Mouse (Mus musculus): ENCODE measurements around the gene Prr3. TPM values are rescaled to one million over a fixed set of nuclear protein-coding genes. Genes with fewer than 3 reads are reported as not detected.
"Not testable (repeated sequence)": the region's sequence is repeated elsewhere in the genome, so short reads cannot be mapped to it uniquely, and the experiment has no call there.

The Prr3 gene
- 1 to 10 TPM; 2.6 to 3.9 TPM for total RNA-seq (2021)
- long read RNA-seq, experiment 1, partial matches to known transcripts: 0 of 2 reads
- long read RNA-seq, experiment 1, other reads (novel, unspliced or antisense): 2 of 2 reads
- long read RNA-seq, experiment 2, partial matches to known transcripts: 0 of 3 reads
- long read RNA-seq, experiment 2, other reads (novel, unspliced or antisense): 3 of 3 reads

- DNase-seq: peak; percentile 89
Measured at GRCm38 (mm10) chr17:35979401-35980362, at the start of gene Prr3, which contains the start of gene Gnl1. TSS of gene Prr3 (minus strand) at chr17:35980236. TSS of gene Gnl1 (plus strand) at chr17:35979851.

DNA sequence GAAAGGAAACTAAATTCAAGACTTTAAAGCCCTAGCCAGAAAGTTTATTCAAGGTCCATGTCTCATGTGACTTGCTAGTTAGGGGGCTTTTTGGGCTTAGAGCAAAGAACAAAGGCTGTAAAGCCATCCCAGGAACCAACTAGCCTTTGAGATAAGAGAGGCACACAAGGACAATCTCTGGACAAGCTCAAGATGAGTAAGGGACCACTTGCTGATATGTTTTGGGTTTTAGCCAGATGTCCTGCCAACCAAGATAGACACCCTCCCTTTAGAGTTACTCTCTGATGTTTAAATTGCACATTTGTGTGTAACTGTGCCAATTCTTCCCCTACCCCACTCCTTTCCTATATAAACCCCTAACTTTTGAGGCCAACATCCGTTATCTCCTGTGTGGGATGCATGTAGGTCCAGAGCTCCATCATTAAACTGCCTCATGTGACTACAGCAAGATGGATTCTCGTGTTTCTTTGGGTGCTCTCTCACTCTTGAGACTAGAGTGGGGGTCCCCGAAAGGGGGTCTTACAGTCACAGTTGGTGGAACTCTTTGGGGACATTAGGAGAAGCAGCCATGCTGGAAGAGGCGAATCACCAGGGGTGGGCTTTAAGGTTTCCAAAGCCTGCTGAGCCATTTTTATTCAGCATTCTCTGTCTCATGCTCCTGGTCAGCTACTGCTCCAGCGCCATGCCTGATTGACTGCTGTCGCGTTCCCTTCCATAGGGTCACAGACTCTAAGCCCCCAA is 49.0 kb upstream of the Prr3 start:
- DNase-seq: no peak

- no peak for DNase-seq
Measured at GRCm38 (mm10) chr17:36027663-36028062, 47.6 kb upstream of the Prr3 start.

GRCm38 (mm10) chr17:36025901-36026300 is 45.9 kb upstream of the Prr3 start:
- no peak for DNase-seq

DNA sequence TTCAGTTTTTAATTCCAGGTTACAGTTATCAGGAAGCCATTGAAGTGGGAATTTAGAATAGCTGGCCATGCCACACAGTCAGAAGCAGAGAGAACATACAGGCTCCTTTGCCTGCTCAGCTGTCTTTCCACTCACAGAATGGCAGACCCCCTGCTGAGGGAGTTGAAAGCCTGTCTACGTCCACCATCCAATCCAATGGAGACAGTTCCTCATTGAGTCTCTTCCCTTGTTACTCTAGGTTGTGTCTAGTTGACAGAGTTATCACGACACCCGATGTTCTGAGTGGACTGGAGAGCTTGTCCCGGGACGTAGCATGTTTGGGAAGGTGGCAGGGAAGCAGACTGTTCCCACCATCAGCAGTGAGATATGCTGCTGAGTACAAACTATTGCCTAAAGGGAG is 45.2 kb upstream of the Prr3 start:
- DNase-seq: no peak

GRCm38 (mm10) chr17:36023710-36024654 is 43.9 kb upstream of the Prr3 start:
- DNase-seq: no peak

GRCm38 (mm10) chr17:36022922-36023321 is 42.9 kb upstream of the Prr3 start:
- DNase-seq: no peak

GRCm38 (mm10) chr17:36022098-36022497 is 42.1 kb upstream of the Prr3 start:
- no peak for DNase-seq

GRCm38 (mm10) chr17:36021309-36021708 is 41.3 kb upstream of the Prr3 start:
- no peak for DNase-seq

DNA sequence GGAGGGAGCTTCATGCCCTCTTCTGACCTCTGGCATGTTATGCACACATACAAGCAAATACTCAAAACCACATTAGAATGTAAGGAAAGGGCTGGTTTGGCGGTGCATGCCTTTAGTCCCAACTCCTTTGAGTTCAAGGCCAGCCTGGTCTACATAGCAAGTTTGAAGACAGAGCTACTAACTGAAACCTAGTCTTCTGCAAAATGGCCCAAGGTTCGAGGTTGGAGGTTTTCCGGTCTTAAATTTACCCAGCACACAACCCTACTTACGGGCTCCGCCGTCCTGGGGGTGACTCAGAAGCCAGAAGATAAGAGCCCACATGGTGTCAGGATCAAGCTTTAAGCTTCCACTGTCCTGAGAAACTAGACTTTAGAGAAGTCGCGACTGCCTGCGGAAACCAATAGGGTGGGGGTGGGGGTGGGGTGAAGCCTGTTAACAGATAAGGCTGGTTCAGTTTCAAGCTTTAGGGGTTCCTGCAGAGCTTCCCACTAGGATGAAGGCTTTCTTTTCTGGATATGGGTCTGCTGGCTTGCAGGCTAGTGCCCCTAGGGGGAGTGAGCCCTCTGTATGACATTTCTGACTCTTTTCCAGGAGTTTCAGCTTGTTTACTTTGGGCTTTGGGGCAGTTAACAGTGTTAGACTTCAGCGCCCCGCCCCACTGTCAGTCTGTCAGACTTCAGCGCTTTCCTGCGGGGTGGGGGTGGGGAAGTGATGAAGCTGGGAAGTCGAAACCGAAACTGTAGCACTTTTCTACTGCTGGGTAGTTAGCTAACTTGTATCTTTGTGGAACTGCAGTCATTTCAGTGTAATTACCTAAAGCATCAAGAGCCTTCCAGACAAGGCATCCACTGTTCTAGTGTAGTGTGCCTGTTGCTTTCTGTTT is 40.4 kb upstream of the Prr3 start, which contains the start of gene H2-T24:
Gene H2-T24 (minus strand): TSS at position 370 of the 883 bp plus-strand sequence.
- peak; percentile 68 for DNase-seq

- DNase-seq: no peak
Measured at GRCm38 (mm10) chr17:36019519-36019918, 39.5 kb upstream of the Prr3 start.

DNA sequence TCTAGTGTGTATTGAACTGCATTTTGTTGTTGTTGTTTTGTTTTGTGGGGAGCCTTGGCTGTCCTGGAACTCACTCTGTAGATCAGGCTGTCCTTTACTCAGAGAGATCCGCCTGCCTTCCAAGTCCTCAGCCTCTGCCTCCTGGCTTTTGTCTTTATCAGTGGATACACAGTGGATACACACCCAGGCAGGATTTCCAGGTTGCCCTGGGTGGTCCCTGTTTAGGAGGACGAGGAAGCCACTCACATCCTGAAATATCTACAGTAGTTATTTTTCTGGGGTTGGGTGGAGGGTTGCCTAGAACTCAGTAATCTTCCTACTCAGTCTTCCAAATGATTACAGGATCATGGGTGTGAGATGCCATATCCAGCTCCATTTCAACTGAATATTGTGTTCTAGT is 38.9 kb upstream of the Prr3 start:
- DNase-seq: no peak

DNA sequence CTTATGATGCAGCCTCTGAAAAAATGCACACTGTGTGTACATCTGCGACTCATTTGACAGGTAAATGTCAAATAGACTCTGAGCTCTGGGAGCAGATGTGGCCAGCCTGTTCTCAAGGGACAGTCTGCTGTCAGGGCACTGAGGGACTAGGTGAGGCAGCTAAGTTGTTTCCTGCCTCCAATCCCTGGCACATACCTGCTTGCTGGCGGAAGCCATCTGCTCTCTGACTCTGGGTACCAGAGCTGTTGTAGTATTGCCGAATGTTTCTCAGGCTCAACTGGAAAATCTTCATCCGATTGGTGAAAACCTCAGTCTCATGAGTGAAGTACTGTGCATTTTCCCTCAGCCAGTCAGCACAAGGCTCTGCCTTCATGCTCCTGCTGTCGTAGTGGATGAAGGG is 37.0 kb upstream of the Prr3 start:
- no peak for DNase-seq

- no peak for DNase-seq
Measured at GRCm38 (mm10) chr17:36014977-36015376, 34.9 kb upstream of the Prr3 start.

- DNase-seq: not testable (repeated sequence)
Measured at GRCm38 (mm10) chr17:36004409-36004808, 24.4 kb upstream of the Prr3 start.

- no peak for DNase-seq
Measured at GRCm38 (mm10) chr17:36003331-36003730, 23.3 kb upstream of the Prr3 start.

GRCm38 (mm10) chr17:36001966-36002365 is 21.9 kb upstream of the Prr3 start:
- no peak for DNase-seq

DNA sequence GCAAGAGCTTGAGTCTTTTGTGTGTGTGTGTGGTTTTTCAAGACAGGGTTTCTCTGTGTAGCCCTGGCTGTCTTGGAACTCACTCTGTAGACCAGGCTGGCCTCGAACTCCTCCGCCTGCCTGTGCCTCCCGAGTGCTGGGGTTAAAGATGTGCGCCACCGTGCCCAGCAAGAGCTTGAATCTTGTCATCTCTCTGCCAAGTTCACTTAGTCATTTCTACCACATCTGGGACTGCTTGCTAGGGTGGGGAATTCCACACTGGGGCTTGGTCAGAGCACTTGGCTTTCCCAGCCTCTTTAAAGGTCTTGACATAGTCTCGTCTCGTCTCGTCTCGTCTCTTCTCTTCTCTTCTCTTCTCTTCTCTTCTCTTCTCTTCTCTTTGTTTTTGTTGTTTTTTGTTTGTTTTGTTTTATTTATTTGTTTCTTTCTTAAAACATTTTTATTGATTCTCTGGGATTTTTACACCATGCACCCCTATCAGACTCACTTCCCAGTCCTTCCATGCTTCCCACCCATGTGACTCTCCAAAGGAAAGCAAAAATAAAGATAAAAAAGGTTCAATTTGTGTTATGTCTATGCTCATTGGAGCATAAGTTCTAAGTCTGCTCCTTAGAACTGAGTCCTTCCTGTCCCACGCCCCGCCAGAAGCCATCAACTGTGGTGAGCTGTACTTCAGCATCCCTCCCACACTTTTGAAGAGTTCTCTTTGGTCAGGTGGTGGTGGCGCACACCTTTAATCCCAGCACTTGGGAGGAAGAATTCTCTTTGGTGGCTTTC is 21.3 kb upstream of the Prr3 start:
- no peak for DNase-seq

GRCm38 (mm10) chr17:36000349-36000748 is 20.3 kb upstream of the Prr3 start:
- no peak for DNase-seq

DNA sequence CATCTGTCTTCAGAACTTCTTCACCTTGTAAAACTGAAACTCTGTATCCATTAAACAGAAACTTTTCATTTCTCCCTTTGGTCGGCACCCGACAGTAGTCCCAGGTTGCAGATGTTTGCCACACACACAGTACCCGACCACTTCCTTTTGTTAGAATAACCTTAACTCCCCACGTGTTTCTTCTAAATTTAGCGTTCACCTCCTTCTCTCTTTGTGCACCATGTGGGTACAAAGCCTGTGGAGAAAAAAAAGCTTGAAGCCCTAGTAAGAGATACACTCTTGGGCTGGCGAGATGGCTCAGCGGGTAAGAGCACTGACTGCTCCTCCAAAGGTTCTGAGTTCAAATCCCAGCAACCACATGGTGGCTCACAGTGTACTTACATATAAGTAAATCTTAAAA is 19.3 kb upstream of the Prr3 start:
- no peak for DNase-seq

All from gastrocnemius, postnatal 25 days (tissue).